ENCODE assay signal across 12 mouse cellular contexts in the genomic region with DNA sequence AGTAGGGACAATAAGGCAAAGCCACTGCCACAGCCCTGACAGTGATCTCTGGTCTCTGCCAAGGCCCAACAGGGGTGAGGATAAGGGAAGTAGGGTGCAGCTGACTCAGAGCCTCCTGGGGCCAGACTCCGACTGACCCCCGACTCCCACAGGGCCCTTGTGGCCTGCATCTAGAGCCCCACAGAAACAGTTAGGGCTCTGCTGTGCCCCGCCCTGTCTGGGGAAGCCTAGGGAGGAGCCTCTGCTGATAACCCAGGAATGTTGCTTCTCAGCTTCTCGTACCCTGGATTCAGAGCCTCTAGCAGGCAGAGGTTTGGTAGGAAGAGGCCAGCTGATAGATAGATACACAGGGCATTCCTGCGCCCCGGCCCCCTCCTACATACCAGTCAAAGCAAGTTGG.
DNase-seq lines count a peak whose midpoint lies in the region; ATAC-seq lines count a peak whose summit lies in the region.
"Had no signal": no experiment of that assay in that cellular context is flagged by ENCODE, and none has a peak within 500 bp of the region (broad histone marks: within the 10 kb centered on the region; RNA-seq: fewer than 3 reads in every experiment).

No protein-coding gene starts in this region.

- H3K9me3 ChIP-seq in heart, embryonic 15.5 days (replicated peaks) = no peaks in the 10 kb centered on the region
- H3K9me3 ChIP-seq in lung, embryonic 16.5 days (ENCODE audit: control insufficient read depth, low read length) = no peaks in the 10 kb centered on the region
- H3K9me3 ChIP-seq in forebrain, embryonic 12.5 days = no peaks in the 10 kb centered on the region
- H3K9me3 ChIP-seq: hindbrain, embryonic 15.5 days; liver, embryonic 15.5 days had no signal

- DNase-seq in adrenal gland, adult 2 months = peak; percentile 49
- DNase-seq in adrenal gland, adult 8-10 months = no peak
- DNase-seq in 3134 (ENCODE audit: extremely low read depth, insufficient read length, low spot score) = peak; percentile 18
- no peak for DNase-seq in gastrocnemius, postnatal 25 days
- DNase-seq in cerebellum, adult 11 months = no peak
- DNase-seq: right cerebral cortex, adult 18-20 months had no signal

- no peak overlapping the region for H3K4me3 ChIP-seq in heart, embryonic 15.5 days
- H3K4me3 ChIP-seq in lung, embryonic 16.5 days (ENCODE audit: low read length) = no peak overlapping the region
- H3K4me3 ChIP-seq in forebrain, embryonic 12.5 days (replicated peaks) = no peak overlapping the region
- H3K4me3 ChIP-seq: hindbrain, embryonic 15.5 days; liver, embryonic 15.5 days had no signal

- H3K4me1 ChIP-seq in heart, embryonic 15.5 days (replicated peaks) = peaks cover 62% of the 10 kb centered on the region
- peaks cover 57% of the 10 kb centered on the region for H3K4me1 ChIP-seq in lung, embryonic 16.5 days (replicated peaks; ENCODE audit: control insufficient read depth, insufficient read depth, low read length)
- peaks cover 79% of the 10 kb centered on the region for H3K4me1 ChIP-seq in forebrain, embryonic 12.5 days

- H3K4me2 ChIP-seq in heart, embryonic 15.5 days = no peak overlapping the region
- H3K4me2 ChIP-seq in lung, embryonic 16.5 days (ENCODE audit: low read depth, low read length) = no peak overlapping the region
- no peak overlapping the region for H3K4me2 ChIP-seq in forebrain, embryonic 12.5 days
- H3K4me2 ChIP-seq: hindbrain, embryonic 15.5 days; liver, embryonic 15.5 days had no signal

- H3K27ac ChIP-seq in heart, embryonic 15.5 days = peak overlapping the region; percentile 40
- peak overlapping the region; percentile 67 for H3K27ac ChIP-seq in lung, embryonic 16.5 days (ENCODE audit: low read length)
- H3K27ac ChIP-seq in forebrain, embryonic 12.5 days = no peak overlapping the region
- H3K27ac ChIP-seq: hindbrain, embryonic 15.5 days; liver, embryonic 15.5 days had no signal

- peak; percentile 53 for ATAC-seq in heart, embryonic 15.5 days (replicated peaks; ENCODE audit: insufficient number of reproducible peaks, insufficient read depth, low FRiP score, low read depth)
- peak; percentile 27; the same call in 1 of the 2 replicates for ATAC-seq in lung, embryonic 16.5 days (ENCODE audit: low read depth)
- ATAC-seq in forebrain, embryonic 12.5 days (ENCODE audit: low FRiP score) = no peak
- ATAC-seq: activated CD4-positive, CD25-positive, alpha-beta regulatory T cell, adult 4 months had no signal

- H3K27me3 ChIP-seq in heart, embryonic 15.5 days = no peaks in the 10 kb centered on the region
- no peaks in the 10 kb centered on the region for H3K27me3 ChIP-seq in lung, embryonic 16.5 days (ENCODE audit: control insufficient read depth, insufficient read depth, low read depth, low read length)
- no peaks in the 10 kb centered on the region for H3K27me3 ChIP-seq in forebrain, embryonic 12.5 days
- H3K27me3 ChIP-seq: hindbrain, embryonic 15.5 days; liver, embryonic 15.5 days had no signal

- 21% methylated on average over 6 of the region's 6 CpGs for WGBS in heart, embryonic 15.5 days
- 34% methylated on average over 6 of the region's 6 CpGs for WGBS in lung, embryonic 16.5 days
- WGBS in forebrain, embryonic 12.5 days = 77% methylated on average over 6 of the region's 6 CpGs

- no peak overlapping the region for H3K9ac ChIP-seq in heart, embryonic 15.5 days
- H3K9ac ChIP-seq in lung, embryonic 16.5 days (ENCODE audit: low read length) = 0 out of 2 replicates have a peak overlapping the region, but pooled peaks have one; percentile 15
- no peak overlapping the region for H3K9ac ChIP-seq in forebrain, embryonic 12.5 days
- H3K9ac ChIP-seq: hindbrain, embryonic 15.5 days; liver, embryonic 15.5 days had no signal

- H3K36me3 ChIP-seq in heart, embryonic 15.5 days = no peaks in the 10 kb centered on the region
- no peaks in the 10 kb centered on the region for H3K36me3 ChIP-seq in lung, embryonic 16.5 days (ENCODE audit: control insufficient read depth, insufficient read depth, low read length)
- H3K36me3 ChIP-seq in forebrain, embryonic 12.5 days (replicated peaks) = no peaks in the 10 kb centered on the region
- H3K36me3 ChIP-seq: hindbrain, embryonic 15.5 days; liver, embryonic 15.5 days had no signal

Comparison
In these comparisons a context has a peak if more than half of its experiments do, and no peak if none do; other contexts are left out.
1. DNase-seq: peak in adrenal gland, adult 2 months (single experiment) and 3134 (single experiment); none in adrenal gland, adult 8-10 months (single experiment), gastrocnemius, postnatal 25 days (single experiment) and cerebellum, adult 11 months (single experiment).